Mouse (Mus musculus) embryonic facial prominence, embryonic 11.5 days (tissue): ENCODE measurements around the gene Slc4a5. TPM values are rescaled to one million over a fixed set of nuclear protein-coding genes. Genes with fewer than 3 reads are reported as not detected.
A peak's percentile ranks its signal among the peaks of the same experiment; 100 is the strongest.

Experiments used
- ATAC-seq: fragments of 200-750 bp; cut with Nextera tagmentation; replicated peaks from 2 replicates; pipeline ENCODE4 v1.8.0; 2017; ENCODE audit warnings: low read depth; ENCODE audit not compliant: insufficient number of reproducible peaks, low FRiP score, low TSS enrichment
- DNase-seq: peaks from one replicate; pipeline ENCODE4 v3.0.0-alpha.2; 2015; ENCODE audit warnings: low spot score
- H3K27ac ChIP-seq: fragments of 300-500 bp; sonication (generic); replicated peaks from 2 replicates; pipeline ENCODE4 v1.5.1; 2014; ENCODE audit warnings: mild to moderate bottlenecking, low read depth, low read length, control low read depth
- H3K27me3 ChIP-seq: fragments of 300-500 bp; sonication (generic); 2 replicates; pipeline ENCODE4 v1.6.1; 2014; ENCODE audit warnings: mild to moderate bottlenecking, low read length, moderate library complexity, mixed read lengths; ENCODE audit not compliant: control insufficient read depth, insufficient read depth
- H3K36me3 ChIP-seq: fragments of 300-500 bp; sonication (generic); replicated peaks from 2 replicates; pipeline ENCODE4 v1.6.1; 2014; ENCODE audit warnings: low read depth, mild to moderate bottlenecking, low read length, moderate library complexity, mixed read lengths; ENCODE audit not compliant: control insufficient read depth, insufficient read depth
- H3K4me1 ChIP-seq: fragments of 300-500 bp; sonication (generic); 2 replicates; pipeline ENCODE4 v1.6.1; 2014; ENCODE audit warnings: low read length, mixed read lengths; ENCODE audit not compliant: control insufficient read depth, insufficient read depth
- H3K4me2 ChIP-seq: fragments of 300-500 bp; sonication (generic); 2 replicates; pipeline ENCODE4 v1.6.1; 2014; ENCODE audit warnings: low read depth, mild to moderate bottlenecking, control low read depth, low read length, moderate library complexity
- H3K4me3 ChIP-seq: fragments of 300-500 bp; sonication (generic); 2 replicates; pipeline ENCODE4 v1.5.1; 2014; ENCODE audit warnings: low read depth, low read length, control low read depth
- H3K9ac ChIP-seq: fragments of 300-500 bp; sonication (generic); replicated peaks from 2 replicates; pipeline ENCODE4 v1.6.1; 2014; ENCODE audit warnings: mild to moderate bottlenecking, control low read depth, low read length
- H3K9me3 ChIP-seq: fragments of 300-500 bp; sonication (generic); replicated peaks from 2 replicates; pipeline ENCODE4 v1.6.1; 2016; ENCODE audit warnings: mild to moderate bottlenecking, low read length, inconsistent platforms, mixed read lengths; ENCODE audit not compliant: control insufficient read depth
- WGBS: fragments of 180-500 bp; shearing (Covaris S2); extraction: QIAGEN DNeasy Blood & Tissue Kit; methylation state at CpG from one replicate; pipeline ENCODE4 v1.1.7; 2014; 5-methylcytosine and 5-hydroxymethylcytosine counted together
- polyA plus RNA-seq: library from polyadenylated mRNA; unstranded; fragments of >200 nt; fragmentation: Nextera tagmentation; extraction: Ambion mirVana; gene quantifications from 2 replicates; pipeline ENCODE4 v1.2.1, GENCODE M21; 2014

Gene Slc4a5
- polyA plus RNA-seq, 1 experiment from 2014 or later, result 1.0 TPM

DNA sequence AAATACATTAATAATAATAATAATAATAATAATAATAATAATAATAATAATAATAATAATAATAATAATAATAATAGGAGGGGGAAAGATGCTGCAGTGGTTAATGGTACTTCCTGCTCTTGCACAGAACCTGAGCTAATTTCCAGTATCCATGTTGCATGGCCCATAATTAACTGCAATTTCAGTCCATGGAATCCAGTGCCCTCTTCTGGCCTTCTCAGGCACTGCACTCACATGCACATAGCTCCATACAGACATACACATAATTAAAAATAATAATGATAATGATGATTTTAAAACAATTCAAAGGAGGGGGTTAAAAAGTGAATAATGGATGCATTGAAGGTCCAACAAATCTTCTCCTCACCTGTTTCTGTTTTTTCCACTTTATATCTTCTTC is 45.6 kb downstream of the Slc4a5 start:
- H3K9ac ChIP-seq, result no peak overlapping the region
- H3K36me3 ChIP-seq, result no peaks in the 10 kb centered on the region
- no peaks in the 10 kb centered on the region for H3K4me1 ChIP-seq
- H3K4me2 ChIP-seq, result no peak overlapping the region
- DNase-seq, result peak; percentile 44
- H3K27me3 ChIP-seq, result no peaks in the 10 kb centered on the region
- H3K9me3 ChIP-seq, result no peaks in the 10 kb centered on the region
- no peak overlapping the region for H3K27ac ChIP-seq
- ATAC-seq, result no peak
- no peak overlapping the region for H3K4me3 ChIP-seq

GRCm38 (mm10) chr6:83265653-83266052 is 46.0 kb downstream of the Slc4a5 start:
- Histone ChIP-seq H3K9me3 (no peaks in the 10 kb centered on the region), H3K9ac (no peak overlapping the region), H3K27me3 (no peaks in the 10 kb centered on the region), H3K27ac (no peak overlapping the region), H3K4me1 (no peaks in the 10 kb centered on the region), H3K4me3 (no peak overlapping the region), H3K4me2 (no peak overlapping the region), H3K36me3 (no peaks in the 10 kb centered on the region)
- 84% methylated on average over 4 of the region's 4 CpGs for WGBS
- no peak for ATAC-seq
- no peak for DNase-seq

DNA sequence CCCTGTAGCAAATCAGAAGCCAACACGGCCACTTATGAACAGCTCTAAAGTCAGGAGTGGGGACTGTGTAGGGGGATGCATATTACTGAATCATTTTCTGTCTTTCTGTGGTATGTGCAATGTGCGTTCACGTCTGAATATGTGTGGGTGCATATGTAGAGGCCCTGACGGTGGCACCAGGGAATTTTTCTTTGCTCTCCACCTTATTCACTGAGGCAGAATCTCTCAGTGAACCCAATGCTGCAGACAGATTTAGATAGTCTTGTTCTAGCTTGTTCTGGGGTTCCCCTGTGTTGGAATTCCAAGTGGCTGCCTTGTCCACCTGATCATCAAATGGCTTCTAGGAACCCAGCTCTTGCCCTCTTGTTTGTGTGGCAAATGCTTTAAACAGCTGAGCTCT is 48.0 kb downstream of the Slc4a5 start:
- ATAC-seq, result no peak

DNA sequence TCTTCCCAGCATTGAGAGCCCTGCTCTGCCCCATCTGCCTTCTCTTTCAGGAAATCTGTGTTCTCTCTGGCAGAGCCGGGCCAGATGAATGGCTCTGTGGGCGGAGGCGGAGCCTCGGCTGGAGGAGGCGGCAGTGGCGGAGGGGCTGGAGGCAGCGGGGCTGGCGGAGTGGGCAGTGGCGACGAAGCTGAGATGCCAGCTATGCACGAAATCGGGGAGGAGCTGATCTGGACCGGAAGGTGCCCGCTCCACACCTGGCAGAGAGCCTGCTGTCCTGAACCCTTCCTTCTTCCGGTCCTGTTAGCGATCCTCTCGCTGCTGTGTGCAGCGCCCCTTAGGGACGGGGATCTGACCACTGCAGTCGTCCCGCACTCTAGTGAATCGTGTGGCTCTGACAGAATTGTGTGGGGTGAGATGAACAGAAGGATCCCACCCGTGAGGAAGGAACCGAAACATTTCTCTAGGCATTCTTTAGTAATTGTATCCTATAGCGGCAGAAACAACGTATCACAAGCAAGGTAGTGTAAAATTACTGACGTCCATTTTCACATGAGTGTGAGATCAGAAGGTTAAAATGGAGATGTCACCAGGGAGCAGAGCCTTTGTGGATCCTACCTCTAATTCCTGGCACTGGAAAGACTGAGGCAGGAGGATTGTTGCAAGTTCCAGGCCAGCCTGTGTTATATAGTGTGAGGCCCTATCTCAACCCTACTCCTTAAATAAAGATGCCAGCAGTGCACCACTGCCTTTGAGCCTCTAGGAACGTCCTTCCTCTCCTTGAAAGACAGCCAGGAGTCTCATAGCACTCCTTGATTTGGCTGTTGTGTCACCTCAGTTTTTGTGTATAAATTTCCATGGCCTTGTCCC is 48.7 kb downstream of the Slc4a5 start:
- Histone ChIP-seq H3K36me3 (no peaks in the 10 kb centered on the region), H3K9ac (peak overlapping the region; percentile 47), H3K4me2 (peak overlapping the region; percentile 67), H3K27ac (no peak overlapping the region), H3K4me1 (no peaks in the 10 kb centered on the region), H3K9me3 (no peaks in the 10 kb centered on the region), H3K27me3 (no peaks in the 10 kb centered on the region), H3K4me3 (peak overlapping the region; percentile 35)
- DNase-seq (peak; percentile 75), ATAC-seq (peak; percentile 89)
- WGBS, result 2% methylated on average over 28 of the region's 28 CpGs

More for the DNA sequence above, 48.0 kb downstream of the Slc4a5 start:
- 64% methylated on average over 4 of the region's 4 CpGs for WGBS
- no peaks in the 10 kb centered on the region for H3K9me3 ChIP-seq
- no peak overlapping the region; the same call in 1 of the 2 replicates for H3K4me2 ChIP-seq
- H3K36me3 ChIP-seq, result no peaks in the 10 kb centered on the region
- H3K4me1 ChIP-seq, result no peaks in the 10 kb centered on the region
- H3K4me3 ChIP-seq, result no peak overlapping the region
- no peak overlapping the region for H3K27ac ChIP-seq
- no peak for DNase-seq
- no peak overlapping the region for H3K9ac ChIP-seq
- no peaks in the 10 kb centered on the region for H3K27me3 ChIP-seq

DNA sequence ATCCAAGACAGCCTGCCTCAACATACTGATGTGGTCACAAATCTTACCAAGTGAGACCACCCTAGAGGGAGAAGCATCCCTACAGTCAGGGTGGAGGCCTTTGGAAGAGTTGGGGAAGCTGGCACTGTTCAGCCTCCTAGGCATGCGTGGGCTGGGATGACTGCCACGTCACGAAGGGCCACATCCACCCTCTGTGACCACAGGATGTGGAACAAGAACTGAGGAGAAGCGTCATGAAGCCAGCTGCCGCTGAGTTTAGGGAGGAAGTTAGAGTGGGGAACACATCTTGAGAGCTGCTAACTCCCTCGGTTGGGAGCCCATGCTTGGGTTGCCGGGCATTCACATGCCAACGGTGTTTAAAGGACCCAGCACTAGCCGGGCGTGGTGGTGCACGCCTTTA is 54.1 kb downstream of the Slc4a5 start:
- 86% methylated on average over 11 of the region's 11 CpGs for WGBS
- no peaks in the 10 kb centered on the region for H3K4me1 ChIP-seq
- H3K36me3 ChIP-seq, result no peaks in the 10 kb centered on the region
- no peak overlapping the region for H3K27ac ChIP-seq
- no peaks in the 10 kb centered on the region for H3K27me3 ChIP-seq
- no peak overlapping the region for H3K4me2 ChIP-seq
- no peaks in the 10 kb centered on the region for H3K9me3 ChIP-seq
- no peak overlapping the region for H3K4me3 ChIP-seq
- DNase-seq (no peak), ATAC-seq (no peak)
- no peak overlapping the region for H3K9ac ChIP-seq

GRCm38 (mm10) chr6:83277151-83277550 is 57.5 kb downstream of the Slc4a5 start:
- WGBS, result 72% methylated on average over 13 of the region's 13 CpGs
- no peak overlapping the region for H3K27ac ChIP-seq
- ATAC-seq (no peak), DNase-seq (no peak)
- H3K4me1 ChIP-seq, result no peaks in the 10 kb centered on the region
- H3K27me3 ChIP-seq, result no peaks in the 10 kb centered on the region
- H3K4me2 ChIP-seq, result no peak overlapping the region
- H3K4me3 ChIP-seq, result no peak overlapping the region
- H3K9ac ChIP-seq, result no peak overlapping the region
- no peaks in the 10 kb centered on the region for H3K9me3 ChIP-seq
- H3K36me3 ChIP-seq, result no peaks in the 10 kb centered on the region

GRCm38 (mm10) chr6:83278881-83279280 is 59.3 kb downstream of the Slc4a5 start:
- no peak for ATAC-seq
- H3K9me3 ChIP-seq, result no peaks in the 10 kb centered on the region
- no peak overlapping the region for H3K27ac ChIP-seq
- peak; percentile 44 for DNase-seq
- no peaks in the 10 kb centered on the region for H3K4me1 ChIP-seq
- no peaks in the 10 kb centered on the region for H3K27me3 ChIP-seq
- no peaks in the 10 kb centered on the region for H3K36me3 ChIP-seq
- 20% methylated on average over 2 of the region's 2 CpGs for WGBS
- H3K4me3 ChIP-seq, result no peak overlapping the region
- no peak overlapping the region for H3K4me2 ChIP-seq
- no peak overlapping the region for H3K9ac ChIP-seq

DNA sequence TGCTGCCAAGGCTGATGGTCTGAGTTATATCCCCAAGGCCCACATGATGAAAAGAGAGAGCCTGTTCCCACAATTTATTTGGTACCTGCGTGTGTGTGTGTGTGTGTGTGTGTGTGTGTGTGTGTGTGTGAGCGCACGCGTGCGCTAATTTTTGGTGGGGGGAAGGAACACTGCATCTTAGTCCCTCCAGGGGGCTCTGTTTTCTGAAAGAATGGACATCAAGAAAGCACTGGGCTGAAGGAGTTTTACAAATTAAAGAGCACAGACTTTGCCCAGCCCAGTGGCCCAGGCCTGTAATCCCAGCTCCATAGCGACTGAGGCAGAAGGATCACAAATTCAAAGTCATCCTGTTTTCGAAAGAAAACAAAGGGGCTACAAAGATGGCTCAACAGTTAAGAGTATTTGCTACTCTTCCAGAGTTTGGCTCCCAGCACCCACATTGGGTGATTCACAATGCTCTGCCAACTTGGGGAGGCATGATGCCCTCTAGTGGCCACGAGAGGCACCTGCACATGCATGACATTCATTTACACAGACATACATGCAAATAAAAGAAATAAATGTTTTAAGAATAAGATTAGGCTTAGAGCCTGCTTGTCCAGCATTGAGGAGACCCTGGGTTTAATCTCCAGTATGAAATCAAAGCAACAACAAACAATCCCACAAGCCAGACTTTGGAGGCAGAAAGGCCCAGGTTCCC is 60.8 kb downstream of the Slc4a5 start:
- no peaks in the 10 kb centered on the region for H3K9me3 ChIP-seq
- ATAC-seq, result no peak
- H3K36me3 ChIP-seq, result no peaks in the 10 kb centered on the region
- H3K4me1 ChIP-seq, result no peaks in the 10 kb centered on the region
- H3K9ac ChIP-seq, result no peak overlapping the region
- H3K4me2 ChIP-seq, result no peak overlapping the region
- no peaks in the 10 kb centered on the region for H3K27me3 ChIP-seq
- no peak overlapping the region for H3K27ac ChIP-seq
- no peak overlapping the region for H3K4me3 ChIP-seq
- peak; percentile 23 for DNase-seq
- WGBS, result 76% methylated on average over 8 of the region's 8 CpGs
